In genomic region chr8:111588336-111588735, GRCm38 (mm10) we compare ENCODE assay signal across 30 mouse cellular contexts. TPM values are rescaled to one million over a fixed set of nuclear protein-coding genes. Genes with fewer than 3 reads are reported as not detected.
DNase-seq lines count a peak whose midpoint lies in the region; ATAC-seq and TF ChIP-seq lines count a peak whose summit lies in the region.
"Had no signal": no experiment of that assay in that cellular context is flagged by ENCODE, and none has a peak within 500 bp of the region (broad histone marks: within the 10 kb centered on the region; RNA-seq: fewer than 3 reads in every experiment).

No protein-coding gene starts in this region.

- no peak for ATAC-seq in forebrain, embryonic 16.5 days
- ATAC-seq: activated CD4-positive, CD25-positive, alpha-beta regulatory T cell, adult 4 months; CD4-positive, CD25-positive, alpha-beta regulatory T cell, adult 4 months; forebrain, embryonic 13.5 days; forebrain, postnatal 0 days; hindbrain, embryonic 16.5 days; intestine, embryonic 15.5 days; Patski had no signal

- H3K27ac ChIP-seq in ES-E14 (ENCODE audit: insufficient read depth, low read depth, low read length, poor library complexity, severe bottlenecking) = no peak overlapping the region
- H3K27ac ChIP-seq in forebrain, embryonic 16.5 days (ENCODE audit: low read length) = no peak overlapping the region
- H3K27ac ChIP-seq: forebrain, embryonic 10.5 days; forebrain, embryonic 13.5 days; gastrocnemius, adult 2 months; heart, embryonic 15.5 days; hindbrain, embryonic 10.5 days; hindbrain, embryonic 13.5 days; intestine, embryonic 15.5 days had no signal

- H3K27me3 ChIP-seq in forebrain, embryonic 16.5 days (replicated peaks; ENCODE audit: control insufficient read depth, insufficient read depth, low read length) = no peaks in the 10 kb centered on the region
- H3K27me3 ChIP-seq: forebrain, embryonic 13.5 days; heart, embryonic 12.5 days; heart, embryonic 15.5 days; hindbrain, embryonic 13.5 days; intestine, embryonic 15.5 days; Patski had no signal

- 91% methylated on average over 2 of the region's 2 CpGs for WGBS in forebrain, embryonic 16.5 days

- H3K9me3 ChIP-seq in ES-E14 (ENCODE audit: control insufficient read depth, insufficient read depth, low read depth, low read length) = no peaks in the 10 kb centered on the region
- no peaks in the 10 kb centered on the region for H3K9me3 ChIP-seq in forebrain, embryonic 16.5 days (ENCODE audit: control insufficient read depth, low read length)
- H3K9me3 ChIP-seq: forebrain, embryonic 13.5 days; heart, embryonic 15.5 days; hindbrain, embryonic 10.5 days; hindbrain, embryonic 13.5 days; intestine, embryonic 15.5 days had no signal

- H3K9ac ChIP-seq in ES-E14 (ENCODE audit: insufficient read depth, low read depth, low read length, poor library complexity, severe bottlenecking) = no peak overlapping the region
- no peak overlapping the region for H3K9ac ChIP-seq in forebrain, embryonic 16.5 days (replicated peaks; ENCODE audit: low read depth, low read length)
- H3K9ac ChIP-seq: forebrain, embryonic 13.5 days; forebrain, postnatal 0 days; heart, embryonic 12.5 days; heart, embryonic 15.5 days; hindbrain, embryonic 13.5 days; intestine, embryonic 15.5 days had no signal

- peaks cover 5 to 14% of the 10 kb centered on the region in 2 experiments for H3K4me1 ChIP-seq in ES-E14 (ENCODE audit: control insufficient read depth in 2 of 2, insufficient read depth in 2 of 2, low read length in 2 of 2, poor library complexity in 1 of 2)
- peaks cover 6% of the 10 kb centered on the region; the same call in 1 of the 2 replicates for H3K4me1 ChIP-seq in forebrain, embryonic 16.5 days (replicated peaks; ENCODE audit: control insufficient read depth, insufficient read depth, low read length)

- DNase-seq in ES-CJ7 (ENCODE audit: low read depth, low spot score) (peak; percentile 79), ES-E14 (ENCODE audit: low read depth, low spot score) (peak; percentile 38), MN1 (ENCODE audit: low spot score) (peak; percentile 75)
- no peak for DNase-seq in embryo, embryonic 10.5 days (ENCODE audit: low spot score)
- DNase-seq in cerebellum, postnatal 14 days = no peak
- DNase-seq: adrenal gland, adult 8-10 months; adrenal gland, postnatal 25 days; cerebellum, adult 11-12 months; cerebellum, adult 9-10 months; cerebellum, postnatal 25 days; forebrain, postnatal 0 days; gastrocnemius, adult 2 months; gastrocnemius, postnatal 14 days; heart, adult 11 months; heart, postnatal 10 days; heart, postnatal 36 days; kidney, adult 11 months had no signal

- no peak overlapping the region for H3K4me3 ChIP-seq in ES-E14 (ENCODE audit: insufficient read depth in 1 of 2, low read depth in 1 of 2, low read length in 2 of 2, poor library complexity in 1 of 2, severe bottlenecking in 1 of 2)
- H3K4me3 ChIP-seq in forebrain, embryonic 16.5 days (replicated peaks; ENCODE audit: low read length) = no peak overlapping the region
- H3K4me3 ChIP-seq: forebrain, embryonic 10.5 days; forebrain, embryonic 13.5 days; gastrocnemius, adult 2 months; heart, embryonic 12.5 days; heart, embryonic 15.5 days; hindbrain, embryonic 10.5 days; hindbrain, embryonic 13.5 days; intestine, embryonic 15.5 days had no signal

- H3K36me3 ChIP-seq in ES-E14 (ENCODE audit: control insufficient read depth, insufficient read depth, low read length, poor library complexity, severe bottlenecking) = no peaks in the 10 kb centered on the region
- no peaks in the 10 kb centered on the region for H3K36me3 ChIP-seq in forebrain, embryonic 16.5 days (ENCODE audit: control insufficient read depth, insufficient read depth)
- H3K36me3 ChIP-seq: heart, embryonic 15.5 days; hindbrain, embryonic 13.5 days; intestine, embryonic 15.5 days had no signal

- in situ Hi-C loops in ES-E14 (cut with MboI; ENCODE audit: low sequenced_read_pairs in 2 of 2, unreplicated experiment in 2 of 2) = no loop called here

- H3K4me2 ChIP-seq in forebrain, embryonic 16.5 days (ENCODE audit: low read length) = no peak overlapping the region
- H3K4me2 ChIP-seq: forebrain, embryonic 13.5 days; heart, embryonic 12.5 days; heart, embryonic 15.5 days; hindbrain, embryonic 13.5 days; intestine, embryonic 15.5 days had no signal

TF ChIP-seq in ES-E14, 5 proteins besides CTCF, POLR2A, EP300 and RAD21:
- no peak for TF ChIP-seq ZNF384 (IDR thresholded peaks at IDR 0.05; ENCODE audit: low read depth, low read length)
- no peak for TF ChIP-seq CHD2 (IDR thresholded peaks at IDR 0.05; ENCODE audit: low read depth, low read length)
- TF ChIP-seq MAFK (IDR thresholded peaks at IDR 0.05; ENCODE audit: insufficient read depth, low read depth, low read length) = no peak
- TF ChIP-seq HCFC1 (IDR thresholded peaks at IDR 0.05; ENCODE audit: borderline replicate concordance, insufficient read depth, low read length) = no peak
- TF ChIP-seq ZC3H11A (IDR thresholded peaks at IDR 0.05; ENCODE audit: borderline replicate concordance, low read depth, low read length) = no peak

RNA-seq across cellular contexts. Expression of gene Ldhd, which starts 41.8 kb away (rescaled TPM):
- total RNA-seq in ES-E14 (2012; rRNA removed) = 0.49 and 1.5 TPM in 2 replicates
- polyA plus RNA-seq in forebrain, embryonic 16.5 days (2015; fragmentation: Nextera tagmentation; extraction: Ambion mirVana) = 0.71 TPM in 2 replicates
- polyA plus RNA-seq: embryonic facial prominence, embryonic 11.5 days; forebrain, embryonic 10.5 days had no signal

RNA-seq across cellular contexts. Expression of gene Znrf1, which starts 52.4 kb away (rescaled TPM):
- 38.4 and 51.9 TPM in 2 replicates for total RNA-seq in ES-E14 (2012; rRNA removed)
- polyA plus RNA-seq in forebrain, embryonic 16.5 days (2015; fragmentation: Nextera tagmentation; extraction: Ambion mirVana) = 66.0 and 70.3 TPM in 2 replicates

RNA-seq across cellular contexts. Expression of gene Zfp1, which starts 54.9 kb away (rescaled TPM):
- 18.0 and 18.7 TPM in 2 replicates for total RNA-seq in ES-E14 (2012; rRNA removed)
- 32.5 and 35.7 TPM in 2 replicates for polyA plus RNA-seq in forebrain, embryonic 16.5 days (2015; fragmentation: Nextera tagmentation; extraction: Ambion mirVana)

Comparison
In these comparisons a context has a peak if more than half of its experiments do, and no peak if none do; other contexts are left out.
1. DNase-seq: peak in ES-CJ7 (single experiment), ES-E14 (single experiment) and MN1 (single experiment); none in embryo, embryonic 10.5 days (single experiment) and cerebellum, postnatal 14 days (0 of 2).